Mouse (Mus musculus) spleen, postnatal 10 days (tissue): Measurements from ENCODE around the gene Gm8909.
"Not testable (repeated sequence)": the region's sequence is repeated elsewhere in the genome, so short reads cannot be mapped to it uniquely, and the experiment has no call there.

Experiments used
- DNase-seq, 2 experiments: peaks; one replicate each; pipeline ENCODE4 v3.0.0; 2021 to 2022; ENCODE audit warnings: low spot score in 2 of 2

The Gm8909 gene

GRCm38 (mm10) chr17:36161129-36162051, 6.9 kb downstream of the Gm8909 start:
- DNase-seq, result no peak

DNA sequence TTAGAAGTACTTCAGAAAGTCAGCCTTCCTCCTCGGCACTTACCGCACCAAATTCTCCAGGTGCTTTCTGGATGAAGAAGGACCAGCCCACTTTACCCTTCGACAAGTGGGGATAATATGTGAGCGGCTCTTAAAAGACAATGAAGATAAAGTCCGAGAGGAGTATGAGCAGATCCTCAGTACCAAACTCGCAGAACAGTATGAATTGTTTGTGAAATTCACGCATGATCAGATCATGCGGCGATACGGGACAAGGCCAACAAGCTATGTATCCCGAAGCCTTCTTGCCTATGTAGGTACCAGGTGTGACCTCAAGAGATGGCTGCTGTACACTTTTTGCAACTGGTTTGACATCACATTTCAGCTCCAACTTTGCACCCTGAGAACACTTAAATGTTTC, 10.1 kb downstream of the Gm8909 start:
- not testable (repeated sequence) for DNase-seq

DNA sequence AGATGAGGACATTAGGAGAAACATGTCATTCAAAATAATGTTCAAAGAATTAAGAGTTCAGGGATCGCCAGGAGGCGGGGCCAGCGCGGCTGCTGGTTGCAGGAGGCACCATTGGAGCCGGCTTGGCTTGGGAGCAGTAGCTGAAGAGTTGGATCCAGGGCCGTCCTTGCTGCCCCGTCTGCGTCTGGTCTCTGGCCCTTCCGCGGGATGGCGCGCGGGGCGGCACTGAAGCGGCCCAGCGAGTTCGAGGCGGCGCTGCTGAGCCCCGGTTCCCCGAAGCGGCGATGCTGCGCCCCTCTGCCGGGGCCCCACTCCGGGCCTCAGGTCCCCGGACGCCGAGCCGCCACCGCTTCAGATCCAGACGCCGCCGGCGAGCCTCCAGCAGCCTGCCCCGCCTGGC, 10.6 kb downstream of the Gm8909 start:
- DNase-seq, result not testable (repeated sequence)

DNA sequence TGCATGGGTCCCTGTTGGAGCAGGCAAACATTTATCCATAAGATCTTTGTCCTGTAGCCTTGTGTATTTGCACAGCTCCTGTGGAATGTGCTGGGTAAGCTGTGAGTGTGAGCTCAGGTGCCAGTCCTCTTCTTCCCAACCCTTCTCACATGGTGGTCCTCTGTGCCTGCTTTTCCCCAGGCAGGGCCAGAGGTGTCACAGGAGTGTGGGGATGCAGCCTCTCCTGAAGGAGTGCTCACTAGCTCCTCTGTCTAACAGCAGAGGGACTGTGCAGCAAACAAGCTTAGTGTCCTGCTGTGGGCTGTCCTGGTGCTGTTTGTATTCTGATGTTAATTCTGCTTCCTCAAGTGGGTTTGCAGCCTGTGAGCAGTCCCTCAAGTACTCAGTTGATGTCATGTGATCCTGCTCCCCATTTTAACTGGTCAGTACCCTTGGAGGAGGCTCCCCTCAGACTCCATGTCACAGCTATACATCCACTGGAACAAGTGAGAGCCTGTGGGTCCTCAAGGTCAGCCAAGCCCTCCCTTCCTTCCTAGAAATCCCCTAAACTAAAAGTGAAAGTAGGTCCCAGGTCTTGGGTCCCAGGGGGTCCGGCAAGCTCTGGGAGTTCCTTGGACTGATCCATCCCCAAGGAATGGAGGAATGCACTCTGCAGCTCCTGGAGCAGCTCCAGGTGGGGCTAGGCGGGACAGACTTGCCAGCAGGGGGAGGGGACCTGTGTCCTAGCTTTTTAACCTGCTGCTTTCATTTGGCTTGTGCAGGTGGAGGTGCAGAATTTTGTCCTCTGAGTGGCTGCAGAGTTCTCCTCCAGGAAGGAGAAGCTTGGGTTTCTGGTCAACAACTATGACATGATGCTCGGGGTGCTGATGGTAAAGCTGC, 13.8 kb downstream of the Gm8909 start:
- no peak for DNase-seq

- not testable (repeated sequence) for DNase-seq
Measured at GRCm38 (mm10) chr17:36151200-36151599, 17.1 kb downstream of the Gm8909 start.

DNA sequence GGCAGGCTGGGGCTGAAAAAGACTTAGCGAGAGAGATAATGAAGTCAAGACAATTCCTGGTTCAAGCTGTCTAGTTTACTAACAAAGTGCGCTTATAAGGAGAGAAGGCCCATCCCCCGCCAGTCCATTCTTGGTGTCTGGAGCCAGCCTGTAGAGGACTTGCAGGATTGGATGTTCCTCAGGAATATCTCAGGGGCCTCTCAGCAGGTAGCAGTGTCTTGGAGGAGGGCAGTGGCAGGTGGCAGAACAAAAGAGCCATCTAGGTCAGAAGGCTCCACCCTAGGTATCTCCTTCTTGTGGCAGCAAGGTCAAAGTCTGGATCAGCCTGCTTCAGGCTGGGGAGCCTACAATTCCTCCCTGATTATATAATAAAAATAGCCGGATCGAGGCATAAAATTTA, 19.9 kb downstream of the Gm8909 start:
- DNase-seq, result not testable (repeated sequence)

DNA sequence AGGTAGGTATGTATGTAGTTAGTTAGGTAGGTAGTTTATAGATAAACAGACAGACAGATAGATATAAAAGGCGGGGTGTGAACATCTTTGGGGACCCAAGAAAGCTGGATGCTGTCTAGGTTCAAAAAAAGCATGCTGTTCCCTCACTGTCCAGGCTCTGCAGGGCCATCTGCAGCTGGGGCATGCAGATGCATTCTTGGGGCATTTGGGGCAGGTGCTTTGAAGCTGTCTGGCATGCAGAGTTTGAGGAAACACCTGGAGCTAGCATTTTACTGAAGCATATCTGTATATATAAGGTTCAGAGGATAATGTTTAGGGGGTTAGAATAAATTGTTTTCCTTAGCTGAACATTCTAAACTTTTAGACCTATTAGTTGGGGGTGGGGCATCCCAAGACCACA, 21.4 kb downstream of the Gm8909 start:
- not testable (repeated sequence) for DNase-seq

- not testable (repeated sequence) for DNase-seq
Measured at GRCm38 (mm10) chr17:36145861-36146156, 22.5 kb downstream of the Gm8909 start.

DNA sequence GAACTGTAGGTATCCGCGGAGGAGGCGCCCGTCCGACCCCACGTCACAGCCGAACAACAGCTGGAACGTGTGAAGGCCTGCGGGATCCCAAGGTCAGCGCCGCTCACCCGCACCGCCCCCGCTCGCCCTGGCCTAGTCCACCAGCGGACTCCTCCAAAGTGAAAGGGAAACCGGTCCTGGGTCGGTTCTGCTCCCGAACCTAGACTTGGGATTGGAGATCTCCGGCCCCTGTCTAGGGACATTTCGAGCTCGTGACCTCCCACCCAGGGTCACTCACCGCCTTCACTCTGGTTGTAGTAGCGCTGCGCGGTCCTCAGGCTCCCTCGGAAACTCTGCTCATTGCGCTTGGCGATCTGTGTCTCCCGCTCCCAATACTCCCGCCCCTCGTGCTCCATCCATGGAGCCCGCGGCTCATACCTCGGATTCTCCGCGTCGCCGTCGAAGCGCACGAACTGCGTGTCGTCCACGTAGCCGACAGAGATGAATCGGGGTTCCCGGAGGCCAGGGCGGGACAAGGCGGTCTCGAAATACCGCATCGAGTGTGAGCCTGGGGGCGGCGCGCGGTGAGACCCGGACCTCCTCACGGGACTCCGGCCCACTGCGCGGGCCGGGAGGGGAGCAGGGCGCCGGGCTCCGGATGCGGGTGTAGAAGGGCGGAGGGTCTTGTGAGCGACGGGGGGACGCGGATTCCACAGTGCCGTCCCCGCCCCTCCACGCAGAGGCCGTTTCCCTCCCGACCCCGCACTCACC, 23.1 kb downstream of the Gm8909 start:
- peak in 1 of 2 experiments; percentile 24 for DNase-seq

DNA sequence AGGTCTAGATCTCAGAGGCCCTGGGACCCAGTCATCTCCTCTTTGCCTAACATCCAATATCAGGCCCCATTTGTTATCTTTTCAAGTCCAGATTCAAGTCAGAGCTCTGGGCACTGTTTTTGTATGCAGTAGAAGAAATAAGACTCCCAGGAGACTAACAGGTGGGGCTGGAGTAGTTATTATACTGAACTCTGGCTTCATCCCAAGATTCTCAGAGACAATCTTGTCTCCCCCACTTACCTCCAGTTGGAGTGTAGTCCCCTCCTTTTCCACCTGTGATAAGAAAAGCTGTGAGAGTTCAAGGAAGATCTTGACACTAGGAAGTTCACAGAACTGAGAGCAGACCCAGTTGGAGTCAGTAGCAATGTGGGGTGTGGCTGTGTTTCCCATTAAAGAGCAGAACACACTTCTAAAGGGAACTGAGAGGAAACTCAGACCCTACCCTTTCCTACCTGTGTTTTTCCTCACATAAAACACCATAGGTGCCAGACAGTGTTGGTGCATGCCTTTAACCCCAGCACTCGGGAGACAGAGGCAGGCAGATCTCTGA, 32.0 kb downstream of the Gm8909 start:
- DNase-seq, result not testable (repeated sequence)

DNA sequence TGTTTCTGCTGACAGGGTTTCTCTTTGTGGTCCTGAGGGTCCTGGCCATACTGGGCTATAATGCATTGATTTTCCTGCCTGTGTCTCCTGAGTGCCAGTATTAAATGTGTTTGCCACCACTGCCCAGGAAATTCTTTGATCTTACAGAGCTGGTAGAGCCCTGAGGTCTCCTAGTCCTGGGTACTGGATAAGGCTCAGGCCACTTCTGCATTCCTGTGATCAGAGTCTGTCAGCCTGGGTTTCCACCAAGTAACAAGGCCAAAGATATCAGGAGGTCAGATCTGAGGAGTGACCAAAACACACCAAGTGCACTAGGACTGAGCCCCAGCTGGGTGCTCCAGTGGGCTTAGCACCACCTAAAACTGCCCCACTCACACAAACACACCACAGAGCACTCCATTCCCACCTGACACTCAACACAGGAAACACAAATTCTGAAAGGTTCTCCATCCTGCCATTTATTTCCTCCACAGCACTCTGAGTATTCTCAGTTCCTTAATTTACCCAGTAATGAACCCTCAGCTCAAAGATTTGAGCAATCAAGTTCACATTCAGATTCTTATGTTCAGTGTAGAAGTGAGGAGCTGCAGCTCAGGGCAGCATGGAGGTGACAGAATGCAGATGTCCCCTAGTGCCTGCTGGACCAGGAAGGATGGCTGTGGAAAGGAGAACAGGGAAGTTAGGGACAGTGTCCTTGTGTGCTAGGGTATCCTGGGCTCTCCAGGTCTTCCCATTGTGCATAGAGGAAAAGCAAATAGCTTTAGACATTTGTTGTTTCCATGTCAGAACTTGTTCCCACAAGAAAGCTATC, 32.7 kb downstream of the Gm8909 start:
- not testable (repeated sequence) for DNase-seq

DNA sequence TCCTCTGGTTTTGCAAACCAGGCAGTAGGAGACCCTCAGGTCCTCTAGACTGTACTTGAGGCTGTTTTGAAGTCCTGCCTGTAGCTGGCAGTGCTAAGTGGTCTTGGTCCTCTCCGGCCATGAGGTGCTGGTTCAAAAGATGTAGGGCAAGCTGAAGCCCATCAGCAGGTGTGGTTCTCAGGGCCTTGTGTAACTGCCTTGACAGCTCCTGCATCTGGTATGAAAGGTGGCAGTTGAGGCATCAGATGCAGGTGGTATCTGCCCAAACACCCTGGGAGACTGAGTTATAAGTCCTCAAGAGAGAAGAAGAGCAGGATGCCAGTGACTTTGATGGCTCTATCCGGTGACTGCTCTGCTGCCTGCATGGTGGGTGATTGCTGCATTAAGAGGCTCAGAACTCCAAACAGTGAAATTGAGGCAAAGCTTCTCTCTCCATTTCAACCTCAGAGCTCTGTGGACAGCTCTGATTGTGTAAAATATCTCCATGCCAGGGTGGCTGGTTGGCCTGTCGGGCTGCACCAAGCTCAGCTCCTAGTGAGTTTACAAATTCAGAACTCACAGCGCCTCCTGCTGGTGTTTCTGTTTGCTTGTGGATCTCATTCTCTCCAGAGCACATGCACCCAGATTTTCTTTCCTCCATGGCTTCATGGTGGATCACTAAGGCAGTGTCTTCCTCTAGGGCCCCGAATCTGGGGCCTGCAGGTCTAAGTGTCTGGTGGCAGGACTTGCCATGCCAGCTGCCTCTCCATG, 36.6 kb downstream of the Gm8909 start:
- no peak for DNase-seq

- not testable (repeated sequence) for DNase-seq
Measured at GRCm38 (mm10) chr17:36128968-36129817, 39.1 kb downstream of the Gm8909 start, which contains the start of gene Gm7030. Gene Gm7030, minus strand, starts transcription at chr17:36129425.

DNA sequence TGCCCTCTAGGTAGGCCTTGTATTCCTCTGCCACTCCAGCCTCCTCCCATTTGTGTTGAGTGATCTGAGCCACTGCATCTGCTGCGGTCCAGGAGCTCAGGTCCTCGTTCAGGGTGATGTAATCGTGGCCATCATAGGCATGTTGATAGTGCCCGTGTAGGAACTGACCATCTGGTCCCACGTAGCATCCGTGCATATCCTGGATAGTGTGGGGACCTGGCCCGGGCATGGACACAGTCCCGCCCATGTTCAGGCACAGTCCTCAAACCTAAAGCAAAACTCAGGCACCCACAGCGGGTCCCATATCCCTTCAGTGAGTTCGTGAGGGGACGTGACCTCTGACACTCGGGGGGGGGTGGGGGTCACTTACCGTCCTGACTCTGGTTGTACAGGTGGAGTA, 39.8 kb downstream of the Gm8909 start:
- DNase-seq, result not testable (repeated sequence)

DNA sequence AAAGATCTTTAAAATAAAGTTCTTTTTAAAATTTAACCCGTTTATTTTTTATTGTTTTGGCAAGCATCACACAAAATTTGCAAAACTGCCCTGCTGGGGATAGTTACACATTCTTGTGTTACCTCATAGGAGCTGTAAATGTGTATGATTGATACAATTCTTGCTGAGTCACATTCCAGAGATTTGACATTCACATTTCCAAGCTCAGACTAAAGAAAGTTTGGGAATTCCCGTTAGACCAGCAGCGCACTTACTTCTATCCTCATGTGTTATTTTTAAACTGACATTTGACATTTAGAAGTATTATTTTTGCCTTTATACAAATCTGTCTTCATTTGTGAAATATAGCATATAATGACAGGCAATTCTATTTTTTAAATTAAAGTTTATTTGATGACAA, 44.2 kb downstream of the Gm8909 start:
- DNase-seq, result not testable (repeated sequence)

- DNase-seq, result peak; percentile 32 to 59
Measured at GRCm38 (mm10) chr17:36121352-36122020, 46.9 kb downstream of the Gm8909 start, which contains the start of gene Gm19684. Gene Gm19684, plus strand, starts transcription at chr17:36121678.

DNA sequence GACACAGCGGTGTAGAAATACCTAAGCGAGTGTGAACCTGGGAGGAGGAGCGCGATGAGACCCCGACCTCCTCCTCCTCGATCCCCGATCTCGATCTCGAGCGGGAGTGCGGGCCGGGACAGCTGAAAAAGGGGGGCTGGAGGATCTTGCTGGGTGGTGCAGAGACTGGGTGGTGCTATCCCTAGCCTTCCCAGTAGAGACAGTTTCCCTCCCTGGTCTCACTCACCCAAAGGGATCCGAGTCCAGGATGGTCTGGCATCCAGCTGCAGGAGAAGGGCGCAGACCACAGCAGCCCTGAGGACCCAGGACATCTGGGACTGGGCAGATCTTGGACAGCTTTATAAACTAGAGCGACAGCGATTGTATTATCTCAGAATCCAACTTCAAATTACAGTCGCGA, 47.5 kb downstream of the Gm8909 start:
- peak in 1 of 2 experiments; percentile 9 for DNase-seq

DNA sequence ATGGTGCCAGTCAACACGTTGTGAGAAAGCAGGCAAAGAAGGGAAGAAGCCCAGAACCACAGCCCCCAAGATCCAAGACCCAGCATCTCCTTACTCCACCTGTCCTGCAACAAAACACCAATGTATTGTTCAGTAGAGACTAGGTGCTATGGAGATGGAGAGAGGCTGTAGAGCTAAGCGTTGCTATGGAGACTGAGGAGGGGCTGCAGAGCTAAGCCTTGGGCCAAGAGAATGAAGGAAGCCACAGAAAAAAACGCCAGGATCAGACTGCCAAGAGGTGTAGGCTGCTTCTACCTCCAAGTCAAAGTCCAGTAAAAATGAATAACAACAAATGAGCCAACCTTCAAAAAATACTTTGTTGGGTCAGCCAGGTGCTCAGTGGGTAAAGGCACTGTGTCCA, 51.8 kb downstream of the Gm8909 start:
- not testable (repeated sequence) for DNase-seq
